Mouse (Mus musculus) embryonic facial prominence, embryonic 14.5 days (tissue): ENCODE data around the gene Sec14l1. TPM values are rescaled to one million over a fixed set of nuclear protein-coding genes. Genes with fewer than 3 reads are reported as not detected.

Experiments
- ATAC-seq: fragments of 200-750 bp; cut with Nextera tagmentation; 2 replicates; pipeline ENCODE4 v1.8.0; 2017; ENCODE audit warnings: low read depth, moderate number of reproducible peaks, moderate TSS enrichment
- DNase-seq: peaks from one replicate; pipeline ENCODE4 v3.0.0-alpha.2; 2015; ENCODE audit warnings: low spot score
- H3K27ac ChIP-seq: fragments of 300-500 bp; sonication (generic); replicated peaks from 2 replicates; pipeline ENCODE4 v1.5.1; 2014; ENCODE audit warnings: low read depth, mild to moderate bottlenecking, low read length, moderate library complexity
- H3K27me3 ChIP-seq: fragments of 300-500 bp; sonication (generic); replicated peaks from 2 replicates; pipeline ENCODE4 v1.6.1; 2014; ENCODE audit warnings: low read length; ENCODE audit not compliant: control insufficient read depth, insufficient read depth
- H3K36me3 ChIP-seq: fragments of 300-500 bp; sonication (generic); 2 replicates; pipeline ENCODE4 v1.6.1; 2014; ENCODE audit warnings: low read length, mixed read lengths; ENCODE audit not compliant: control insufficient read depth, insufficient read depth
- H3K4me1 ChIP-seq: fragments of 300-500 bp; sonication (generic); 2 replicates; pipeline ENCODE4 v1.6.1; 2014; ENCODE audit warnings: antibody characterized with exemption, low read length; ENCODE audit not compliant: control insufficient read depth, insufficient read depth
- H3K4me2 ChIP-seq: fragments of 300-500 bp; sonication (generic); 2 replicates; pipeline ENCODE4 v1.6.1; 2014; ENCODE audit warnings: low read depth, mild to moderate bottlenecking, low read length, moderate library complexity, mixed read lengths
- H3K4me3 ChIP-seq: fragments of 300-500 bp; sonication (generic); 2 replicates; pipeline ENCODE4 v1.5.1; 2014; ENCODE audit warnings: low read depth, mild to moderate bottlenecking, low read length
- H3K9ac ChIP-seq: fragments of 300-500 bp; sonication (generic); 2 replicates; pipeline ENCODE4 v1.6.1; 2014; ENCODE audit warnings: low read depth, mild to moderate bottlenecking, low read length, moderate library complexity, mixed read lengths
- H3K9me3 ChIP-seq: fragments of 300-500 bp; sonication (generic); 2 replicates; pipeline ENCODE4 v1.6.1; 2016; ENCODE audit warnings: low read length; ENCODE audit not compliant: control insufficient read depth
- WGBS: fragments of 180-500 bp; shearing (Covaris S2); extraction: QIAGEN DNeasy Blood & Tissue Kit; methylation state at CpG from one replicate; pipeline ENCODE4 v1.1.7; 2014; 5-methylcytosine and 5-hydroxymethylcytosine counted together
- polyA plus RNA-seq: library from polyadenylated mRNA; unstranded; fragments of >200 nt; fragmentation: Nextera tagmentation; extraction: Ambion mirVana; gene quantifications from 2 replicates; pipeline ENCODE4 v1.2.1, GENCODE M21; 2014

Sec14l1 gene
- polyA plus RNA-seq, 1 experiment from 2014 or later = 45.4 TPM

GRCm38 (mm10) chr11:117123418-117124085, 8.6 kb downstream of the Sec14l1 start:
- Histone ChIP-seq H3K36me3 (no peaks in the 10 kb centered on the region; the same call in 1 of the 2 replicates), H3K27me3 (no peaks in the 10 kb centered on the region), H3K4me3 (no peak overlapping the region), H3K4me2 (no peak overlapping the region), H3K4me1 (peaks cover 69% of the 10 kb centered on the region), H3K9me3 (no peaks in the 10 kb centered on the region), H3K9ac (no peak overlapping the region), H3K27ac (0 out of 2 replicates have a peak overlapping the region, but pooled peaks have one; percentile 28)
- ATAC-seq = no peak
- no peak for DNase-seq
- WGBS = 83% methylated on average over 17 of the region's 17 CpGs

GRCm38 (mm10) chr11:117124539-117124938, 9.6 kb downstream of the Sec14l1 start:
- Histone ChIP-seq H3K4me1 (peaks cover 67% of the 10 kb centered on the region), H3K27ac (0 out of 2 replicates have a peak overlapping the region, but pooled peaks have one; percentile 33)

GRCm38 (mm10) chr11:117127250-117127837, 12.4 kb downstream of the Sec14l1 start:
- peak overlapping the region; percentile 79 for H3K27ac ChIP-seq
- H3K9ac ChIP-seq = peak overlapping the region; percentile 20; the same call in 1 of the 2 replicates
- ATAC-seq = peak; percentile 58; the same call in 1 of the 2 replicates
- no peaks in the 10 kb centered on the region for H3K27me3 ChIP-seq
- H3K4me3 ChIP-seq = no peak overlapping the region
- H3K9me3 ChIP-seq = no peaks in the 10 kb centered on the region
- no peak overlapping the region for H3K4me2 ChIP-seq
- peak; percentile 84 for DNase-seq
- H3K4me1 ChIP-seq = peaks cover 60% of the 10 kb centered on the region
- 37% methylated on average over 13 of the region's 13 CpGs for WGBS
- H3K36me3 ChIP-seq = no peaks in the 10 kb centered on the region; the same call in 1 of the 2 replicates

More at GRCm38 (mm10) chr11:117124539-117124938, 9.6 kb downstream of the Sec14l1 start:
- Histone ChIP-seq H3K4me2 (no peak overlapping the region), H3K36me3 (no peaks in the 10 kb centered on the region; the same call in 1 of the 2 replicates), H3K4me3 (no peak overlapping the region), H3K9me3 (no peaks in the 10 kb centered on the region), H3K9ac (no peak overlapping the region), H3K27me3 (no peaks in the 10 kb centered on the region)
- WGBS = 36% methylated on average over 10 of the region's 10 CpGs
- DNase-seq = no peak
- ATAC-seq = no peak

GRCm38 (mm10) chr11:117127931-117128548, 13.1 kb downstream of the Sec14l1 start:
- Histone ChIP-seq H3K27me3 (no peaks in the 10 kb centered on the region), H3K9ac (peak overlapping the region; percentile 20; the same call in 1 of the 2 replicates), H3K4me2 (0 out of 2 replicates have a peak overlapping the region, but pooled peaks have one; percentile 4), H3K27ac (peak overlapping the region; percentile 79), H3K9me3 (no peaks in the 10 kb centered on the region), H3K4me3 (no peak overlapping the region), H3K4me1 (peaks cover 60% of the 10 kb centered on the region), H3K36me3 (no peaks in the 10 kb centered on the region; the same call in 1 of the 2 replicates)
- whole genome bisulfite sequencing = 31% methylated on average over 12 of the region's 12 CpGs
- peak; percentile 57 for DNase-seq
- peak; percentile 31; the same call in 1 of the 2 replicates for ATAC-seq

GRCm38 (mm10) chr11:117129473-117129872, 14.5 kb downstream of the Sec14l1 start:
- Histone ChIP-seq H3K4me2 (no peak overlapping the region), H3K9me3 (no peaks in the 10 kb centered on the region), H3K9ac (0 out of 2 replicates have a peak overlapping the region, but pooled peaks have one; percentile 40), H3K36me3 (no peaks in the 10 kb centered on the region; the same call in 1 of the 2 replicates), H3K4me1 (peaks cover 47% of the 10 kb centered on the region), H3K27me3 (no peaks in the 10 kb centered on the region), H3K4me3 (no peak overlapping the region), H3K27ac (peak overlapping the region; percentile 46)
- ATAC-seq (no peak), DNase-seq (peak; percentile 33)
- 39% methylated on average over 11 of the region's 11 CpGs for WGBS

- ATAC-seq = no peak
- DNase-seq = no peak
- H3K4me3 ChIP-seq = no peak overlapping the region
These were observed 15.1 kb downstream of the Sec14l1 start for GRCm38 (mm10) chr11:117130068-117130467.

GRCm38 (mm10) chr11:117130888-117131287, 15.9 kb downstream of the Sec14l1 start:
- H3K4me2 ChIP-seq = no peak overlapping the region
- no peaks in the 10 kb centered on the region for H3K27me3 ChIP-seq
- H3K27ac ChIP-seq = peak overlapping the region; percentile 66
- peaks cover 52% of the 10 kb centered on the region for H3K4me1 ChIP-seq
- no peaks in the 10 kb centered on the region for H3K9me3 ChIP-seq
- no peak overlapping the region for H3K4me3 ChIP-seq
- peak; percentile 50; the same call in 1 of the 2 replicates for ATAC-seq
- WGBS = 15% methylated on average over 5 of the region's 5 CpGs
- H3K9ac ChIP-seq = peak overlapping the region; percentile 30; the same call in 1 of the 2 replicates
- DNase-seq = peak; percentile 86
- no peaks in the 10 kb centered on the region for H3K36me3 ChIP-seq

More at GRCm38 (mm10) chr11:117130068-117130467, 15.1 kb downstream of the Sec14l1 start:
- H3K36me3 ChIP-seq = no peaks in the 10 kb centered on the region; the same call in 1 of the 2 replicates
- H3K27me3 ChIP-seq = no peaks in the 10 kb centered on the region
- 65% methylated on average over 8 of the region's 8 CpGs for WGBS
- peak overlapping the region; percentile 66 for H3K27ac ChIP-seq
- no peak overlapping the region for H3K9ac ChIP-seq
- peaks cover 48% of the 10 kb centered on the region for H3K4me1 ChIP-seq
- no peaks in the 10 kb centered on the region for H3K9me3 ChIP-seq
- H3K4me2 ChIP-seq = no peak overlapping the region

GRCm38 (mm10) chr11:117131450-117131849, 16.5 kb downstream of the Sec14l1 start:
- no peak for DNase-seq
- Histone ChIP-seq H3K27me3 (no peaks in the 10 kb centered on the region), H3K9me3 (no peaks in the 10 kb centered on the region), H3K4me3 (no peak overlapping the region), H3K36me3 (no peaks in the 10 kb centered on the region), H3K4me1 (peaks cover 57% of the 10 kb centered on the region), H3K9ac (no peak overlapping the region), H3K4me2 (no peak overlapping the region), H3K27ac (peak overlapping the region; percentile 66)
- no peak for ATAC-seq
- WGBS = 97% methylated on average over 10 of the region's 10 CpGs
